Mouse (Mus musculus): ENCODE measurements around the gene Ankrd55. TPM values are rescaled to one million over a fixed set of nuclear protein-coding genes. Genes with fewer than 3 reads are reported as not detected.

Gene Ankrd55
- total and polyA plus RNA-seq, 3 experiments, result not detected

DNA sequence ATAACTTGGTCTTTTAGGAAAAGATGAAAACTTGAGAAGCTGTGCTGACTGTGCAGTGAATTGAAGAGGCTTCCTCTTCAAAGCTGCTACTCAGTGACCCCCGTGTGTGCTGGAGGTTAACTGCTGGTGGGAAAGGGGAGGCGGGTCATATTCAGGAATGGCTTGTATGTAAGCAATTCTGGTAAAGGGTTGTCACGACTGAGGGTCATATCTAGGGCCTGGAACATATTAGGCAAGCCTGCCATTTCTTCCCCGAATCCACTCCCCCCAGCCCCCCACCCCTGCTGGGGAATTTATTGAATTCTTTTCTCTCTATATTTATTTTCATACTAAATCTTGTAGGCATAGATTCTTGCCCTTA lies 128.9 kb downstream of the Ankrd55 start:
- H3K27me3 ChIP-seq (ENCODE audit: control insufficient read depth in 1 of 2, insufficient read depth in 2 of 2, low read length in 2 of 2), result peaks cover 2% of the 10 kb centered on the region in 2 experiments
- no peaks in the 10 kb centered on the region for H3K79me2 ChIP-seq (ENCODE audit: control insufficient read depth, insufficient read depth, low read length, poor library complexity)
- H3K9ac ChIP-seq (ENCODE audit: control insufficient read depth, low read depth, low read length, poor library complexity, severe bottlenecking), result no peak overlapping the region
- TF ChIP-seq USF1 (IDR thresholded peaks at IDR 0.05; ENCODE audit: low read depth, low read length) (no peak), MAZ (IDR thresholded peaks at IDR 0.05; ENCODE audit: low read depth, low read length) (no peak)
- no peak overlapping the region for H3K27ac ChIP-seq (ENCODE audit: control insufficient read depth, low read depth, low read length)
- no peaks in the 10 kb centered on the region for H3K9me3 ChIP-seq (replicated peaks; ENCODE audit: insufficient read depth, low read length)
- H3K4me1 ChIP-seq (ENCODE audit: control insufficient read depth in 1 of 2, insufficient read depth in 2 of 2, low read length in 2 of 2), result no peaks in the 10 kb centered on the region
- no peak for DNase-seq (ENCODE audit: low read depth, low spot score)
- no peaks in the 10 kb centered on the region for H3K36me3 ChIP-seq (ENCODE audit: control insufficient read depth in 1 of 2, insufficient read depth in 2 of 2, low read length in 2 of 2)
- no peak overlapping the region for H3K4me3 ChIP-seq (ENCODE audit: control insufficient read depth in 1 of 2, insufficient read depth in 1 of 2, low read depth in 2 of 2, low read length in 2 of 2)

- Histone ChIP-seq H3K36me3 (ENCODE audit: control insufficient read depth in 1 of 2, insufficient read depth in 2 of 2, low read length in 2 of 2) (no peaks in the 10 kb centered on the region), H3K9me3 (replicated peaks; ENCODE audit: insufficient read depth, low read length) (no peaks in the 10 kb centered on the region), H3K27me3 (ENCODE audit: control insufficient read depth in 1 of 2, insufficient read depth in 2 of 2, low read length in 2 of 2) (peaks cover 2 to 6% of the 10 kb centered on the region in 2 experiments), H3K79me2 (ENCODE audit: control insufficient read depth, insufficient read depth, low read length, poor library complexity) (no peaks in the 10 kb centered on the region), H3K4me1 (ENCODE audit: control insufficient read depth in 1 of 2, insufficient read depth in 2 of 2, low read length in 2 of 2) (no peaks in the 10 kb centered on the region), H3K4me3 (ENCODE audit: control insufficient read depth in 1 of 2, insufficient read depth in 1 of 2, low read depth in 2 of 2, low read length in 2 of 2) (no peak overlapping the region), H3K9ac (ENCODE audit: control insufficient read depth, low read depth, low read length, poor library complexity, severe bottlenecking) (no peak overlapping the region), H3K27ac (ENCODE audit: control insufficient read depth, low read depth, low read length) (no peak overlapping the region)
- DNase-seq (ENCODE audit: low read depth, low spot score), result no peak
- TF ChIP-seq CHD1 (IDR thresholded peaks at IDR 0.05; ENCODE audit: low read depth, low read length), result no peak
- TF ChIP-seq USF2 (IDR thresholded peaks at IDR 0.05; ENCODE audit: borderline replicate concordance in 1 of 2, insufficient read depth in 1 of 2, low read depth in 1 of 2, low read length in 2 of 2), result no peak
- TF ChIP-seq MAZ (IDR thresholded peaks at IDR 0.05; ENCODE audit: low read depth, low read length), result no peak
- TF ChIP-seq RAD21 (IDR thresholded peaks at IDR 0.05; ENCODE audit: low read depth, low read length), result no peak
- no peak for TF ChIP-seq CHD2 (IDR thresholded peaks at IDR 0.05; ENCODE audit: low read length)
- TF ChIP-seq BHLHE40 (IDR thresholded peaks at IDR 0.05; ENCODE audit: borderline replicate concordance, low read depth, low read length), result no peak
- no peak for TF ChIP-seq MAFK (IDR thresholded peaks at IDR 0.05; ENCODE audit: borderline replicate concordance, low read depth, low read length)
- no peak for TF ChIP-seq GATA1 (IDR thresholded peaks at IDR 0.05; ENCODE audit: low read depth, low read length)
- TF ChIP-seq MYC (IDR thresholded peaks at IDR 0.05; ENCODE audit: low read depth, low read length), result no peak
- no peak for TF ChIP-seq GABPA (IDR thresholded peaks at IDR 0.05; ENCODE audit: low read depth, low read length)
- no peak for TF ChIP-seq NELFE (IDR thresholded peaks at IDR 0.05; ENCODE audit: low read depth, low read length)
- no peak for TF ChIP-seq POLR2AphosphoS5 (IDR thresholded peaks at IDR 0.05; ENCODE audit: borderline replicate concordance, low read depth, low read length)
- no peak for TF ChIP-seq JUND (IDR thresholded peaks at IDR 0.05; ENCODE audit: low read depth, low read length)
- TF ChIP-seq HCFC1 (IDR thresholded peaks at IDR 0.05; ENCODE audit: low read depth, low read length), result no peak
- TF ChIP-seq MYB (IDR thresholded peaks at IDR 0.05; ENCODE audit: low read depth, low read length), result no peak
- no peak for TF ChIP-seq MXI1 (IDR thresholded peaks at IDR 0.05; ENCODE audit: low read depth, low read length)
- TF ChIP-seq TAL1 (IDR thresholded peaks at IDR 0.05; ENCODE audit: low read length), result no peak
- no peak for TF ChIP-seq ZKSCAN1 (IDR thresholded peaks at IDR 0.05; ENCODE audit: low read depth, low read length)
Observed at GRCm38 (mm10) chr13:112417861-112418423, 129.7 kb downstream of the Ankrd55 start.
